Mouse (Mus musculus) 3T3-L1 (cell line): Measurements from ENCODE around the gene AI854703.

Experiments
- DNase-seq: peaks from one replicate; pipeline ENCODE4 v3.0.0-alpha.2; 2015; ENCODE audit warnings: low read depth, low spot score

Gene AI854703

GRCm38 (mm10) chr6:48658721-48659120 is 32.2 kb downstream of the AI854703 start:
- DNase-seq = no peak

DNA sequence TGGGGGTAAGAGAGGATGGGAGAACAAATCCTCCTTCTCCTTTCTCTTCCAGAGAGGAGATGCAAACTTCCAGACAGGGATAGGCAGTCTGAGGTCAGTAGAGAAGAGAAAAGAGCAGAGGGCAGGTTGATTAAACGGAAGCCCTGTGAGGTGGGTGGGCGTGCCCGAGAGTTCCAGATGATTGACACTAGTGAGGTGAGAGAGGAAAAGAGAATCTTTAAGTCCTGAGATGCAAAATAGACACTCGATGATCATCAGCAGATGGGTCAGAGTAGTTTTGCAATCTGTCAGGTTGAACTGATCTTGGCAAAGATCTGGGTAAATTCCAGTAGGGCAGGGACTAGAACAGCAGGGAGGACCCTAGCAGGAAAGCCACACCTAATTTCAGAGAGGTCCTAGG is 38.2 kb downstream of the AI854703 start:
- no peak for DNase-seq

GRCm38 (mm10) chr6:48665471-48665870 is 38.9 kb downstream of the AI854703 start:
- no peak for DNase-seq

- DNase-seq = no peak
Measured at GRCm38 (mm10) chr6:48666159-48666586, 39.6 kb downstream of the AI854703 start.

DNA sequence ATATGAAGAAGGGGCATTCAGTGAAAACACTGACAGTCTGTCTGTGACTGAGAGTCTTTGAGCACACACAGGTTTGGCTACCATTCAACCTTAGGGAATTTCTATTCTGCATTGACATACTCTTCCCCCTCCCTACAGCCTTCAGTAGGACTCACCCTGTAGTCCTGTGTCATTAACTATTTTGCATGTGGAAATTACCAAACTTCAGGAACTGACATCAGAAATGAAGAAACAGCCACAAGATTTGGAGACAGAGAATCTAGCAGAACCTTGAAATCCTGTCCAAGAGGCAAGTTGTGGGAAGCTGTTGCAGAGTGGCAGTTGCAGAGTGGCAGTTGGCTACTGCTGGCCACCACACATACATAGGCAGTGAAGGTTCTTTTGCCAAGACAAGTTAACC is 41.5 kb downstream of the AI854703 start:
- DNase-seq = no peak

DNA sequence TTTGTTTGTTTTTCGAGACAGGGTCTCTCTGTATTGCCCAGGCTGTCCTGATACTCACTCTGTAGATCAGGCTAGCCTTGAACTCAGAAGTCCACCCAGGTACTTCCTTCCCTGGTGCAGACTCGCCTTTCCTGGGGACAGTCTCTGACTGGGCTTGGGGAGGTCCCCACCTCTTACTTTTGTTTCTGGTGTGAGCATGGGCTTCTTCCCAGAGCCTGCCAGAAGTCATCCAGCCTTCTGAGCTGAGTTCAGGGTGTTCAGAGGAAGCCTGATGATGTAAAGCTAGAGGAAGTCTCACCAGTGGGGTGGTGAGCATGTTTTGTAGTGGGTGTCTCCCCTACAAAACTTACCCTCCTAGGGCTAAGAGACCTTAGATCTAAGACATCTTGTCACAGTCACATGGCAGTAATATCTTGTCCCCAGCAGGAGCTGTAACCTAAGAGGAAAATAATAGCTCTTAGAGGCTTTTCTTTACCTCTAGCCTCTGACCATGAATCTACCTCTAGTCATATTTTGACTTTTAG is 42.9 kb downstream of the AI854703 start:
- DNase-seq = no peak

DNA sequence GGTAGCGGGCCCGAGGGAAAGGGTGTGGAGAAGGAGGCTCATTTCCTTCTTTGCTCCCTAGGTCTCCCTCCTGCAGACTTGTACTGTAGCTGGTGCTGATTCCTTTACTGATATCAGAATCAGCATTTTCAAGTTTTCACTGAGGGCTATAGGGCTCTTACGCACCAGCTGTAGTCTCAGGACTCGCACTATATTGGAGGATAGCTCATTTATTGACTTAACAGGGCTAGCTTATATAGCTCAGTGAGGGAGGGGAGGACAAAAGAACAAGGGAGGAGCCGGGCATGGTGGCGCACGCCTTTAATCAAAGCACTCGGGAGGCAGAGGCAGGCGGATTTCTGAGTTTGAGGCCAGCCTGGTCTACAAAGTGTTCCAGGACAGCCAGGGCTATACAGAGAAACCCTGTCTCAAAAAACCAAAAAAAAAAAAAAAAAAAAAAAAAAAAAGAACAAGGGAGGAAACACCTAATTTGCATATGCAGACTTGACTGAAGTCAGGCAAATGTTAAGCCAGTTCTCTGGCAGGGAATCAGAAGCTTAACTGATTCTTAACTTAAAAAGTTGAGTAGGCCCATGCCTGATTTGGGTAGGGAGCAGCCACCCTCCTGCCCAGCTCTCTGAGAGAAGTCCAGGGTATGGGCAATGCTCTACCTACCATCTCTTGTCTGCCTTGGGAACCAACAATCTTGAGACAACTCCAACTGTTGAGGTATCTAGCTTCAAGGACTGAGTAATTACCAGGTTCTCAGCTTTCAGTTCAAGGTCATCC is 47.9 kb downstream of the AI854703 start:
- no peak for DNase-seq

GRCm38 (mm10) chr6:48675400-48675930 is 48.9 kb downstream of the AI854703 start:
- no peak for DNase-seq

GRCm38 (mm10) chr6:48675931-48676859 is 49.6 kb downstream of the AI854703 start, which contains the start of gene Gimap9:
Gimap9 (plus strand) TSS chr6:48676129.
- DNase-seq = peak; percentile 53

GRCm38 (mm10) chr6:48676860-48677415 is 50.4 kb downstream of the AI854703 start:
- no peak for DNase-seq

GRCm38 (mm10) chr6:48677492-48678345 is 51.2 kb downstream of the AI854703 start:
- no peak for DNase-seq

GRCm38 (mm10) chr6:48678391-48678790 is 51.8 kb downstream of the AI854703 start:
- no peak for DNase-seq

DNA sequence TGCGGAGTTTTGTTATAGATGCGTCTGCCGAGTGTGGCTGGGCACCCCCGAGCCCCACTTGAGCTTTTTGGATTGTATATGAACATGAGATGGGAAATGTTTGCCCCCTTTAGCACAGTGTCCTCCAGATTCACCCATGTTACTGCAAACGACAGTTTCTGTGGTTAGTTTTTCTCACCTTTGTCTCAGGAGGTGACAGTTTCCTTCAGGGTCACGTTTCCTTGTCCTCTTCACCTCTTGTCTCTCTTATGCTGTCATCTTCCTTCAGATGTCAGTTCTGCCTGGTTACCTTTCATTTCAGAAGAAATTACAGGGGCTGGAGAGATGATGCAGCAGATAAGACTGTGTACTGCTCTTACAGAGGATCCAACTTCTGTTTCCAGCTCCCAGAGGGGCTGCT is 53.1 kb downstream of the AI854703 start:
- DNase-seq = no peak

GRCm38 (mm10) chr6:48680421-48680820 is 53.9 kb downstream of the AI854703 start:
- no peak for DNase-seq

DNA sequence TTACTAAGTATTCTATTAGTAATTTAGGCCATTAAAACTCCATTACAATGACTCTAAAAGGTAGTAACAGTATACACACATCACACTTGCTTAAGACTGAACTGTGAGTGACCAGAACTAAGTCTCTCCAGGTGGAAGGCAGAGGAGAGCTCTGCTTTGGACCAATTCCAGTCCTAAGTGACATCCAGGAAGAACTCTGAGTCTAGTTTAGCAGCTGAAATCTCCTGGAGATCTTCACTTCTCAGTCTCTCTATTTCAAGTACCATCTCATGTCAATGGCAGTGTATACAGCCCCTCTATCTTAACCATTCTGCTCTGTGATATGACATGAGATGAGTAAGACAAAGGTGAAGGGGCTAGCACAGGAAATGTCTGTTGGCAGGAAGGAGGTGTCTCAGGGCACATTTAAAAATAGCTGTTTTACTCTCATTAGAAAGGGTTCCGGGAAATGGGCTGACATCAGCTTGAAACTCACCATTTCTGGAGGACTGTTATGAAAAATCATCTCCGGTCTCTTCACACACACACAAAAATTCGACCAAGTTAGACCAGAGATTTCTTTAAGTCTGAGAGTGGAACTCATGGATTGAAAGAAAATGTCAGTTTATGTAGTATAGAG is 55.0 kb downstream of the AI854703 start:
- no peak for DNase-seq

GRCm38 (mm10) chr6:48682271-48682670 is 55.7 kb downstream of the AI854703 start:
- DNase-seq = no peak
